Mouse (Mus musculus) layer of hippocampus, adult 11-12 months (tissue): ENCODE data around the gene St8sia1.

Experiments used
- DNase-seq: peaks from one replicate; pipeline ENCODE4 v3.0.0; 2022; ENCODE audit warnings: low spot score

The St8sia1 gene

GRCm38 (mm10) chr6:142788042-142788987 is 175.9 kb downstream of the St8sia1 start:
- DNase-seq, result no peak

- no peak for DNase-seq
Observed at GRCm38 (mm10) chr6:142786106-142786505, 178.1 kb downstream of the St8sia1 start.

DNA sequence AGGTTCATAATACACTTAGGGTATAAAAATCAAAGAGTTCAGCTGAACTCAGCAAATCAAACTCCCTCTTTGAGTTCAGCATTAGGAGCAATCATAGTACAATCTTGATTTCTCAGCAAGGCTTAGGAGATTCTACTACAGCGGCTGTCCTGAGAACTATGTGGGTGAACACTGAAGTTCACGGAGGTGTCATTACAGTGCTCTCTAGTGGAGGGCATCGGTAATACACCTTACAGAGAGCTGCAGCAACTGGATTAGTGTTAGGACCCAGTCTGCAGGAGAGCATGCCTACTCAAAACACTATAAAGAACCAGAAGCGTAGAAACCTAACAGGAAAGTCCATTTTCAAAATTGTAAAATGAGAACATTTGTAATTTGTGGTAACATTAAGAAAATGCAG is 178.9 kb downstream of the St8sia1 start:
- DNase-seq, result peak; percentile 54

- DNase-seq, result no peak
Observed at GRCm38 (mm10) chr6:142781286-142781685, 183.0 kb downstream of the St8sia1 start.

GRCm38 (mm10) chr6:142780574-142781033 is 183.6 kb downstream of the St8sia1 start:
- DNase-seq, result no peak

GRCm38 (mm10) chr6:142779812-142780573 is 184.3 kb downstream of the St8sia1 start:
- no peak for DNase-seq

DNA sequence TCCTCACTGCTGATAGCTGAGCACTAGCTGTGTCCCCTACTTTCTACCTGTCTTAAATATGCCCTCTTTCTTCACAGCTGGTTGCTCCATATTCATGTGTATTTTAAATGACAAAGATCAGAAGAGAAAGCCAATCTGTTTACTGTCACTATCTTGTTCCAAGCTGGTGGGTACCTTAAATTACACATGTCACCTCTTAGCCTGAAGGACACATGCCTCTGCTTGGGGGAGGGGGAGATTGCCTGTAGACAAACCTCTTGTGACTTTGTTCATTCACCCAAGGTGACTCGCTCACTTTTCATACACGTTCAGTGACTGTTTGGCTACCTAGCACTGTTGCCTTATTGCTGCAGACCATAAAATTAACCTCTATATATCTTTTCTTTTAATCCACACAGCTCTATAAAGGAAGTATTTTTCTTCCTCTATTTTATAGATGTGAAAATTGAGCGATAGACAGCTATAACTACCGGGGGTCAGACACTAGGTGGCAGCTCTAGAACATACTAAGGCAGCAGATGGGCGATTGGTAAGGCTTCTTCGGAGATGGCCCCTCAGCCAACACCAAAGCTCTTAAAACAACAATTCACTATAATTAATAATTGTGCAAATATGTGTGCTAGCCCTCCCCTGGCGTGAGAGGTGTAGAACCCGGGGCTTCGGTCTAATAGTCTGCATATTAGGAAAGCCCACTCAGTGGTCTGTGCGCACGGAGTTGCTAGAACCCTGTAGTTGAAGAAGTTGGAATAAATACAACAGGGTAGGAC is 185.0 kb downstream of the St8sia1 start:
- DNase-seq, result peak; percentile 72

GRCm38 (mm10) chr6:142776935-142777334 is 187.3 kb downstream of the St8sia1 start:
- no peak for DNase-seq

DNA sequence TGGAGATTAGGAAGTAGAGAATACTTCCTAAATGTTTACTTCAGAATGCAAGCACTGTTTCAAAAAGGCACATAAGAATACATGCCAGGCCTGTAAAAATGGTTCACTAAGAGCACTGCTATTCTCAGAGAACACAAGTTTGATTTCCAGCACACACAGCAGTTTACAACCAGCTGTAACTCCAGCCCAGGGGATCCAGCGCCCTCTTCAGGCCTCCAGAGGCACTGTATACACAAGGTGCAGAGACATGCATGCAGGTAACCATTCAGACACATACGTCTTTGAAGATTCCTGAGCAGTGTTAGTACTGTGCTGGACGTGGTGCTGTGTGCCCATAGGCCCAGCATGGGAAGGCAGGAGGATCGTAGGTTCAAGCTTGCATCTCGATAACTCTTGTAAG is 190.7 kb downstream of the St8sia1 start:
- DNase-seq, result no peak

- DNase-seq, result no peak
Observed at GRCm38 (mm10) chr6:142771643-142772042, 192.6 kb downstream of the St8sia1 start.
